Mouse (Mus musculus): ENCODE measurements around the gene Ugt1a7c. TPM values are rescaled to one million over a fixed set of nuclear protein-coding genes. Genes with fewer than 3 reads are reported as not detected.
"Not testable (repeated sequence)": the region's sequence is repeated elsewhere in the genome, so short reads cannot be mapped to it uniquely, and the experiment has no call there.

The Ugt1a7c gene
- polyA plus RNA-seq, 1 experiment, result 1.1 TPM

DNA sequence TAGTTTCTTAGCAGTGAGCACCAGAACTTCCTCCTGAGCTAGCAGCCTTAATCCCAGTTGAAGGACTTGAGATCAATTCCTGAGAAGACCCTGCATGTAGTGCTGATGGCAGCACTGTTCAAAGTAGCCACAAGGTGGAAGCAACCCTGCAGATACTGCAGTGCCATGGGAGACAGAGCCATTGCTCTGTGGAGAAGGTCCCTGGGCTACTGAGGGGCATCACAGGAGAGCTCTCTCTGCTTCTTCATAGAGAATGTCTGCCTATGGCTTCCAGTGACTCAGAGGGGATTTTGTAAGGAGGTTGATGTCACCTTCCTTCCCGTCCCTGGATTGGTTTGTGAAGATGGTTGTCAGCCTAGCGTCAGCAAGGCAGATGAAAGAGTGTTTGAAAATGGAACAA is 55.3 kb downstream of the Ugt1a7c start:
- H3K27me3 ChIP-seq (ENCODE audit: control insufficient read depth, insufficient read depth, low read length), result not testable (repeated sequence)

DNA sequence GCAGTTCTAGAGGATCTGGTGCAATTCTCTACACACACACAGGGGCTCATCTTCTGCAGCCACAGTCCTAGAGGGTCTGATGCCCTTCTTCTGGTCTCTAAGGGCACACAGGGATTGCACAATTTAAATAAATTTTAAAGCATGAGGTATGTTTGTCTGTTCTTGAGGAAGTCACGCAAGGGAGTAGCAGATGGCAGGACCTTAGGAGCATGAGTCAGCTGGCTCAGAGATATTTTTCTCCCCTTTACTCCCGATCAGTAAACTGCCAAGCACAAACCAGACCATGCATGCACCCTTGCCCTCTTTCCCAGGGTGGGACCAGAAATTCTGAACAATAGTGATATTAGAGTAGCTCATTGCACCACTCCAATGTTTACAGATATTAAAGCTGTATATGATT is 63.6 kb downstream of the Ugt1a7c start:
- WGBS, result 59% methylated on average over 2 of the region's 2 CpGs
- no peak for DNase-seq
- no peaks in the 10 kb centered on the region for H3K36me3 ChIP-seq (ENCODE audit: control insufficient read depth, insufficient read depth, low read length)
- H3K27ac ChIP-seq (ENCODE audit: control insufficient read depth, insufficient read depth, low read length), result no peak overlapping the region
- no peaks in the 10 kb centered on the region; the same call in 1 of the 2 replicates for H3K4me1 ChIP-seq (replicated peaks; ENCODE audit: control insufficient read depth, insufficient read depth, low read length)
- no peak for TF ChIP-seq CTCF (IDR thresholded peaks at IDR 0.05; ENCODE audit: borderline replicate concordance, control insufficient read depth, extremely low read depth, insufficient read depth, low read length, poor library complexity)
- TF ChIP-seq POLR2A (IDR thresholded peaks at IDR 0.05; ENCODE audit: control insufficient read depth, extremely low read depth, insufficient read depth, low read length, poor library complexity), result no peak
- no peaks in the 10 kb centered on the region for H3K27me3 ChIP-seq (ENCODE audit: control insufficient read depth, insufficient read depth, low read length)
- H3K4me3 ChIP-seq (ENCODE audit: control insufficient read depth, insufficient read depth, low read length), result no peak overlapping the region

More for the DNA sequence above, 55.3 kb downstream of the Ugt1a7c start:
- H3K27ac ChIP-seq (ENCODE audit: control insufficient read depth, insufficient read depth, low read length); DNase-seq; H3K36me3 ChIP-seq (ENCODE audit: control insufficient read depth, insufficient read depth, low read length); H3K4me3 ChIP-seq (ENCODE audit: control insufficient read depth, insufficient read depth, low read length); H3K4me1 ChIP-seq (replicated peaks; ENCODE audit: control insufficient read depth, insufficient read depth, low read length): not testable (repeated sequence)
- whole genome bisulfite sequencing, result 84% methylated on average over 2 of the region's 2 CpGs

DNA sequence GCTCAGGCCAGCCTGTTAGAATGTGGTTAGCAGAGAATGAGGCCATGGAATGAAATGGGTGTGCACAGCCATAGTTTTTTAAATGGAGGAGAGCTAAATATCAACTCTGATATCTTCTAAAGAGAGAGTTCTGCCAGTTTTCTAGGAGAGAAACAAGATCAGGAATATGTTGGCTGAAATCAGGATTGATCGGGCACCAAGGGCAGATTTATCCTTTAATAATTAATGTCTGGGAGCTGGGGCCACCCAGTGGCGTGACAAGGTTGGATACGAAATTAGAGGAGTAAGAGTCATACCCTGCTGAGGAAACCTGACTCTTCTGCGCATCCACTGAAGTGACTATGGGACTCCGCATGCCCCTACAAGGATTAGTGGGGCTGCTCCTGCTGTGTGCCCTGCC is 70.8 kb downstream of the Ugt1a7c start, which contains the start of gene Ugt1a5:
TSS of gene Ugt1a5 (plus strand) at position 302 of the 400 bp plus-strand sequence.
- H3K27me3 ChIP-seq (ENCODE audit: control insufficient read depth, insufficient read depth, low read length), result no peaks in the 10 kb centered on the region
- 95% methylated on average over 5 of the region's 5 CpGs for WGBS
- no peak within 1 kb of the TSS for H3K4me3 ChIP-seq (ENCODE audit: control insufficient read depth, insufficient read depth, low read length)
- TF ChIP-seq POLR2A (IDR thresholded peaks at IDR 0.05; ENCODE audit: control insufficient read depth, extremely low read depth, insufficient read depth, low read length, poor library complexity) (no peak), CTCF (IDR thresholded peaks at IDR 0.05; ENCODE audit: borderline replicate concordance, control insufficient read depth, extremely low read depth, insufficient read depth, low read length, poor library complexity) (no peak)
- no peaks in the 10 kb centered on the region for H3K4me1 ChIP-seq (replicated peaks; ENCODE audit: control insufficient read depth, insufficient read depth, low read length)
- no peak for DNase-seq
- H3K27ac ChIP-seq (ENCODE audit: control insufficient read depth, insufficient read depth, low read length), result no peak within 1 kb of the TSS
- H3K36me3 ChIP-seq (ENCODE audit: control insufficient read depth, insufficient read depth, low read length), result no peaks in the 10 kb centered on the region

DNA sequence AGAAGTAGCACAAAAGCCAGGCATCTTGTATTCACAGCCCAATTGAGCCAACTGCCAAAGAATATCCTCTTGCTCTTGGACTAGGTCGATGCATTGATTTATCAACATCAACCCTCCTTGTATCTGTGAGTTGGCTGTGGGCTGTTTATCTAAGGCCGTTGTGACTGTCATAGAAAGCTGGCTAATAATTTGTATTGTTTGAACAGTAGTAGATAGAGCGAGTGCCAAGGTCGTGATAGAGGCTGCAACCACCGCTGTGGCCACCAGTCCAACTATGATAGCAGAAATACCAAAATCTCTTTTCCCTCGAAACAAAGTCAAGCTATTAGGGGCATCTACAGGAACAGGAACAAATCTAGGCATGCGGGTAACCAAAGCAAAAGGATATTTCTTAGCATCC is 77.3 kb downstream of the Ugt1a7c start:
- WGBS, result 88% methylated on average over 7 of the region's 7 CpGs
- H3K36me3 ChIP-seq (ENCODE audit: control insufficient read depth, insufficient read depth, low read length); H3K27me3 ChIP-seq (ENCODE audit: control insufficient read depth, insufficient read depth, low read length); H3K4me1 ChIP-seq (replicated peaks; ENCODE audit: control insufficient read depth, insufficient read depth, low read length); H3K4me3 ChIP-seq (ENCODE audit: control insufficient read depth, insufficient read depth, low read length); H3K27ac ChIP-seq (ENCODE audit: control insufficient read depth, insufficient read depth, low read length); DNase-seq: not testable (repeated sequence)

DNA sequence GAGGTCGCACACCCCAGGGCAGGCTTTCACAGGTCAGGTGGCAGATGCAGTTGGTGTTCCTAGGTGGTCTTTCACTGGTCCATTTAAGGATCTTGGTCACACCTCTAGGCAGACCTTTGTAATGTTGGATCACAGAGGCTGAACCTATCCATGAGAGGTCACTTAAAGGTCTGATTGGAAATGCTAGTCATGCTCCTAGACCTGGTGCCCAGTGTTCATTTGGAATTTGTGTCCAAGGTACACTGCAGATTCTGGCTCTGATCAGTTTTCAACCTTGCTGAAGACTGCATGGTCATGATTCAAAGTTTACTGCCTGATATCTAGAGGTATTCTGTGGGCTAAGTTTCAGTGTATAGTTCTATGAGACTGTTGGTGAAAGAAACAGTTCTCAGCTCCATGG is 84.8 kb downstream of the Ugt1a7c start:
- TF ChIP-seq POLR2A (IDR thresholded peaks at IDR 0.05; ENCODE audit: control insufficient read depth, extremely low read depth, insufficient read depth, low read length, poor library complexity) (no peak), CTCF (IDR thresholded peaks at IDR 0.05; ENCODE audit: borderline replicate concordance, control insufficient read depth, extremely low read depth, insufficient read depth, low read length, poor library complexity) (no peak)
- Histone ChIP-seq H3K4me3 (ENCODE audit: control insufficient read depth, insufficient read depth, low read length) (no peak overlapping the region), H3K36me3 (ENCODE audit: control insufficient read depth, insufficient read depth, low read length) (no peaks in the 10 kb centered on the region), H3K4me1 (replicated peaks; ENCODE audit: control insufficient read depth, insufficient read depth, low read length) (no peaks in the 10 kb centered on the region), H3K27me3 (ENCODE audit: control insufficient read depth, insufficient read depth, low read length) (no peaks in the 10 kb centered on the region), H3K27ac (ENCODE audit: control insufficient read depth, insufficient read depth, low read length) (no peak overlapping the region)
- WGBS, result 92% methylated on average over 1 of the region's 1 CpGs
- no peak for DNase-seq

DNA sequence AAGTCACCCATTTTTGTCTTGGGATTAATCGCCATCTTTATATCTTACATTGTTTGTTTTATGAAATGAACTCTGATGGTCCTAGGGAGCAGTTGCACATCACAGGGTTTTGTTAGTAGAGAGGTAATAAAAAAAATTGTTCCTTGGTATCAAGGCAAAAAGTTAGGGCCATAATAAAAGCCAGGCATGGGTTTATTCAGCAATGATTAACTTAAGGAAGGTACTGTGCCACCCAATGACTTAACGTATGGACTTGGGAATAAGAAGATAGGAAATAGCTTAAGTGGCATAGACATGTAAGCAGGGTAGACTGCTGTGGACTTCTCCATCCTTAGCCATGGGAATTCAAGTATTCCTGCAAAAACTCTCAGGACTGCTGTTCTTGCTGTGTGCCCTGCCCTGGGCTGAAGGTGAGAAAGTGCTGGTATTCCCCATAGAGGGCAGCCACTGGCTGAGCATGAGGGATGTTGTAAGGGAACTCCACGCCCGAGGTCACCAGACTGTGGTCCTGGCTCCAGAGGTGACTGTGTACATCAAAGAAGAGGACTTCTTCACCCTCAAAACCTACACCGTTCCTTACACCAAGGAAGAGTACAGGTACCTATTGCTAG is 91.6 kb downstream of the Ugt1a7c start:
- Histone ChIP-seq H3K4me3 (ENCODE audit: control insufficient read depth, insufficient read depth, low read length) (no peak overlapping the region), H3K36me3 (ENCODE audit: control insufficient read depth, insufficient read depth, low read length) (no peaks in the 10 kb centered on the region), H3K27ac (ENCODE audit: control insufficient read depth, insufficient read depth, low read length) (no peak overlapping the region), H3K27me3 (ENCODE audit: control insufficient read depth, insufficient read depth, low read length) (no peaks in the 10 kb centered on the region), H3K4me1 (replicated peaks; ENCODE audit: control insufficient read depth, insufficient read depth, low read length) (no peaks in the 10 kb centered on the region)
- WGBS, result 98% methylated on average over 5 of the region's 5 CpGs
- DNase-seq, result no peak
- TF ChIP-seq CTCF (IDR thresholded peaks at IDR 0.05; ENCODE audit: borderline replicate concordance, control insufficient read depth, extremely low read depth, insufficient read depth, low read length, poor library complexity) (no peak), POLR2A (IDR thresholded peaks at IDR 0.05; ENCODE audit: control insufficient read depth, extremely low read depth, insufficient read depth, low read length, poor library complexity) (no peak)

DNA sequence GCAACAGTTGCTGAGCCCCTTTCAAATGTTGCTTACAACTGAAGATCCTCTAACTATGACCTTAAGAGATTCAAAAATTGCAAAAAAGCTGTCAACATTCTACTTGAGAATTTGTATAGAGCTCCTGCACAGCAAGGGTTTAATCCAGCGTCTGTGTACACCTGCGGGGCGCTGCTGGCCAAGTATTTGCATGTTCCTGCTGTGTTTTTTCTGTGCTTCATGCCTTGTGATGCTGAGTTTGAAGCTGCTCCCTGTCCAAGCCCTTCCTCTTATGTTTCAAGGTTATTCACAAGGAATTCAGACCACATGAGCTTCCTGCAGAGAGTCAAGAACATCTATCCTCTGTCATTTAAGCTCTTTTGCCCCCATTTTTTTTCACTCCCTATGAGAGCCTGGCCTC is 97.3 kb downstream of the Ugt1a7c start:
- H3K4me3 ChIP-seq (ENCODE audit: control insufficient read depth, insufficient read depth, low read length), result no peak overlapping the region
- no peak for DNase-seq
- TF ChIP-seq POLR2A (IDR thresholded peaks at IDR 0.05; ENCODE audit: control insufficient read depth, extremely low read depth, insufficient read depth, low read length, poor library complexity), result no peak
- TF ChIP-seq CTCF (IDR thresholded peaks at IDR 0.05; ENCODE audit: borderline replicate concordance, control insufficient read depth, extremely low read depth, insufficient read depth, low read length, poor library complexity), result no peak
- no peaks in the 10 kb centered on the region for H3K27me3 ChIP-seq (ENCODE audit: control insufficient read depth, insufficient read depth, low read length)
- H3K4me1 ChIP-seq (replicated peaks; ENCODE audit: control insufficient read depth, insufficient read depth, low read length), result no peaks in the 10 kb centered on the region
- H3K27ac ChIP-seq (ENCODE audit: control insufficient read depth, insufficient read depth, low read length), result no peak overlapping the region
- WGBS, result 89% methylated on average over 3 of the region's 3 CpGs
- H3K36me3 ChIP-seq (ENCODE audit: control insufficient read depth, insufficient read depth, low read length), result no peaks in the 10 kb centered on the region

Measured in thymus, adult 2 months (tissue).